Mouse (Mus musculus): ENCODE data around the gene 1700113H08Rik. TPM values are rescaled to one million over a fixed set of nuclear protein-coding genes. Genes with fewer than 3 reads are reported as not detected.

Gene 1700113H08Rik
- polyA plus RNA-seq (2014; fragmentation: Nextera tagmentation; extraction: Ambion mirVana): not detected in 2 replicates

- Histone ChIP-seq H3K36me3 (ENCODE audit: control insufficient read depth, insufficient read depth, low read length) (no peaks in the 10 kb centered on the region), H3K27me3 (ENCODE audit: control insufficient read depth, insufficient read depth, low read length) (no peaks in the 10 kb centered on the region), H3K4me2 (replicated peaks; ENCODE audit: low read depth, low read length) (peak within 1 kb of the TSS; percentile 88), H3K9ac (replicated peaks; ENCODE audit: low read depth, low read length) (0 out of 2 replicates have a peak within 1 kb of the TSS, but pooled peaks have one; percentile 21), H3K4me3 (ENCODE audit: low read depth, low read length) (peak within 1 kb of the TSS; percentile 42), H3K27ac (ENCODE audit: low read length) (peak within 1 kb of the TSS; percentile 48; the same call in 1 of the 2 replicates), H3K4me1 (ENCODE audit: control insufficient read depth, insufficient read depth, low read length) (0 out of 2 replicates have a peak, but pooled peaks cover 3% of the 10 kb centered on the region), H3K9me3 (ENCODE audit: control insufficient read depth, low read depth, low read length) (no peaks in the 10 kb centered on the region)
- WGBS: 10% methylated on average over 15 of the region's 15 CpGs
- ATAC-seq (ENCODE audit: insufficient number of reproducible peaks, insufficient read depth, low FRiP score, low read depth): no peak
These were observed at the start of gene 1700113H08Rik for GRCm38 (mm10) chr10:87057500-87058250. 1700113H08Rik (plus strand) TSS chr10:87058045.

GRCm38 (mm10) chr10:87008215-87008499 lies 49.7 kb upstream of the 1700113H08Rik start:
- WGBS: 78% methylated on average over 3 of the region's 3 CpGs
- no peak overlapping the region for H3K9ac ChIP-seq (replicated peaks; ENCODE audit: low read depth, low read length)

GRCm38 (mm10) chr10:87012087-87012486 lies 45.8 kb upstream of the 1700113H08Rik start:
- Histone ChIP-seq H3K9ac (replicated peaks; ENCODE audit: low read depth, low read length) (no peak overlapping the region), H3K27me3 (ENCODE audit: control insufficient read depth, insufficient read depth, low read length) (no peaks in the 10 kb centered on the region), H3K27ac (ENCODE audit: low read length) (no peak overlapping the region), H3K4me1 (ENCODE audit: control insufficient read depth, insufficient read depth, low read length) (0 out of 2 replicates have a peak, but pooled peaks cover 2% of the 10 kb centered on the region), H3K4me3 (ENCODE audit: low read depth, low read length) (no peak overlapping the region), H3K9me3 (ENCODE audit: control insufficient read depth, low read depth, low read length) (no peaks in the 10 kb centered on the region), H3K4me2 (replicated peaks; ENCODE audit: low read depth, low read length) (no peak overlapping the region), H3K36me3 (ENCODE audit: control insufficient read depth, insufficient read depth, low read length) (no peaks in the 10 kb centered on the region)
- no peak for ATAC-seq (ENCODE audit: insufficient number of reproducible peaks, insufficient read depth, low FRiP score, low read depth)
- WGBS: 88% methylated on average over 7 of the region's 7 CpGs

More at GRCm38 (mm10) chr10:87008215-87008499, 49.7 kb upstream of the 1700113H08Rik start:
- Histone ChIP-seq H3K9me3 (ENCODE audit: control insufficient read depth, low read depth, low read length) (no peaks in the 10 kb centered on the region), H3K4me1 (ENCODE audit: control insufficient read depth, insufficient read depth, low read length) (0 out of 2 replicates have a peak, but pooled peaks cover 2% of the 10 kb centered on the region), H3K4me2 (replicated peaks; ENCODE audit: low read depth, low read length) (no peak overlapping the region), H3K27me3 (ENCODE audit: control insufficient read depth, insufficient read depth, low read length) (no peaks in the 10 kb centered on the region), H3K4me3 (ENCODE audit: low read depth, low read length) (no peak overlapping the region), H3K36me3 (ENCODE audit: control insufficient read depth, insufficient read depth, low read length) (no peaks in the 10 kb centered on the region), H3K27ac (ENCODE audit: low read length) (no peak overlapping the region)
- no peak for ATAC-seq (ENCODE audit: insufficient number of reproducible peaks, insufficient read depth, low FRiP score, low read depth)

- H3K27me3 ChIP-seq (ENCODE audit: control insufficient read depth, insufficient read depth, low read length): no peaks in the 10 kb centered on the region
- no peak overlapping the region for H3K27ac ChIP-seq (ENCODE audit: low read length)
- no peaks in the 10 kb centered on the region for H3K4me1 ChIP-seq (ENCODE audit: control insufficient read depth, insufficient read depth, low read length)
- no peak overlapping the region for H3K4me2 ChIP-seq (replicated peaks; ENCODE audit: low read depth, low read length)
- no peaks in the 10 kb centered on the region for H3K36me3 ChIP-seq (ENCODE audit: control insufficient read depth, insufficient read depth, low read length)
- WGBS: 65% methylated on average over 7 of the region's 7 CpGs
- ATAC-seq (ENCODE audit: insufficient number of reproducible peaks, insufficient read depth, low FRiP score, low read depth): no peak
- H3K9me3 ChIP-seq (ENCODE audit: control insufficient read depth, low read depth, low read length): no peaks in the 10 kb centered on the region
- H3K9ac ChIP-seq (replicated peaks; ENCODE audit: low read depth, low read length): no peak overlapping the region
- no peak overlapping the region for H3K4me3 ChIP-seq (ENCODE audit: low read depth, low read length)
These were observed 43.4 kb upstream of the 1700113H08Rik start for GRCm38 (mm10) chr10:87014391-87014965.

- Histone ChIP-seq H3K27ac (ENCODE audit: low read length) (no peak overlapping the region), H3K4me2 (replicated peaks; ENCODE audit: low read depth, low read length) (no peak overlapping the region), H3K4me3 (ENCODE audit: low read depth, low read length) (no peak overlapping the region), H3K9ac (replicated peaks; ENCODE audit: low read depth, low read length) (no peak overlapping the region), H3K4me1 (ENCODE audit: control insufficient read depth, insufficient read depth, low read length) (no peaks in the 10 kb centered on the region), H3K27me3 (ENCODE audit: control insufficient read depth, insufficient read depth, low read length) (no peaks in the 10 kb centered on the region), H3K9me3 (ENCODE audit: control insufficient read depth, low read depth, low read length) (no peaks in the 10 kb centered on the region), H3K36me3 (ENCODE audit: control insufficient read depth, insufficient read depth, low read length) (no peaks in the 10 kb centered on the region)
- 33% methylated on average over 5 of the region's 5 CpGs for WGBS
- no peak for ATAC-seq (ENCODE audit: insufficient number of reproducible peaks, insufficient read depth, low FRiP score, low read depth)
These were observed 42.4 kb upstream of the 1700113H08Rik start for GRCm38 (mm10) chr10:87015403-87015802.

- Histone ChIP-seq H3K4me3 (ENCODE audit: low read depth, low read length) (no peak overlapping the region), H3K4me2 (replicated peaks; ENCODE audit: low read depth, low read length) (no peak overlapping the region), H3K4me1 (ENCODE audit: control insufficient read depth, insufficient read depth, low read length) (no peaks in the 10 kb centered on the region), H3K9ac (replicated peaks; ENCODE audit: low read depth, low read length) (no peak overlapping the region), H3K36me3 (ENCODE audit: control insufficient read depth, insufficient read depth, low read length) (no peaks in the 10 kb centered on the region), H3K9me3 (ENCODE audit: control insufficient read depth, low read depth, low read length) (no peaks in the 10 kb centered on the region), H3K27ac (ENCODE audit: low read length) (no peak overlapping the region), H3K27me3 (ENCODE audit: control insufficient read depth, insufficient read depth, low read length) (no peaks in the 10 kb centered on the region)
- 40% methylated on average over 9 of the region's 9 CpGs for WGBS
- peak; percentile 77 for ATAC-seq (ENCODE audit: insufficient number of reproducible peaks, insufficient read depth, low FRiP score, low read depth)
These were observed 41.6 kb upstream of the 1700113H08Rik start for GRCm38 (mm10) chr10:87016151-87016692.

- Histone ChIP-seq H3K36me3 (ENCODE audit: control insufficient read depth, insufficient read depth, low read length) (no peaks in the 10 kb centered on the region), H3K9me3 (ENCODE audit: control insufficient read depth, low read depth, low read length) (no peaks in the 10 kb centered on the region), H3K4me2 (replicated peaks; ENCODE audit: low read depth, low read length) (no peak overlapping the region), H3K9ac (replicated peaks; ENCODE audit: low read depth, low read length) (no peak overlapping the region), H3K4me1 (ENCODE audit: control insufficient read depth, insufficient read depth, low read length) (no peaks in the 10 kb centered on the region), H3K27ac (ENCODE audit: low read length) (no peak overlapping the region), H3K27me3 (ENCODE audit: control insufficient read depth, insufficient read depth, low read length) (no peaks in the 10 kb centered on the region), H3K4me3 (ENCODE audit: low read depth, low read length) (no peak overlapping the region)
- no peak for ATAC-seq (ENCODE audit: insufficient number of reproducible peaks, insufficient read depth, low FRiP score, low read depth)
- WGBS: 63% methylated on average over 9 of the region's 9 CpGs
These were observed 39.0 kb upstream of the 1700113H08Rik start for GRCm38 (mm10) chr10:87018876-87019275.

GRCm38 (mm10) chr10:87020711-87021110 lies 37.1 kb upstream of the 1700113H08Rik start:
- Histone ChIP-seq H3K4me1 (ENCODE audit: control insufficient read depth, insufficient read depth, low read length) (no peaks in the 10 kb centered on the region), H3K4me3 (ENCODE audit: low read depth, low read length) (no peak overlapping the region), H3K36me3 (ENCODE audit: control insufficient read depth, insufficient read depth, low read length) (no peaks in the 10 kb centered on the region), H3K9ac (replicated peaks; ENCODE audit: low read depth, low read length) (no peak overlapping the region), H3K4me2 (replicated peaks; ENCODE audit: low read depth, low read length) (no peak overlapping the region), H3K9me3 (ENCODE audit: control insufficient read depth, low read depth, low read length) (no peaks in the 10 kb centered on the region), H3K27me3 (ENCODE audit: control insufficient read depth, insufficient read depth, low read length) (no peaks in the 10 kb centered on the region), H3K27ac (ENCODE audit: low read length) (no peak overlapping the region)
- WGBS: 70% methylated on average over 13 of the region's 16 CpGs
- no peak for ATAC-seq (ENCODE audit: insufficient number of reproducible peaks, insufficient read depth, low FRiP score, low read depth)

Data from stomach, embryonic 14.5 days (tissue).